Mouse (Mus musculus) megakaryocyte, embryonic 14.5 days (primary cell): ENCODE data around the gene Vps13d.

Experiments
- FLI1 ChIP-seq: IDR thresholded peaks from 2 replicates; pipeline ENCODE4 v1.6.1; 2012; ENCODE audit warnings: low read length, inconsistent platforms, mixed read lengths
- GATA1 ChIP-seq: IDR thresholded peaks from 3 replicates; pipeline ENCODE4 v1.6.1; 2012; ENCODE audit warnings: mixed read lengths, low read length, inconsistent platforms, borderline replicate concordance

GRCm38 (mm10) chr4:144974458-144974857 lies 220.3 kb downstream of the Vps13d start:
- TF ChIP-seq GATA1 (no peak), FLI1 (no peak)
